Mouse (Mus musculus) stomach, postnatal 0 days (tissue): ENCODE data around the gene Gm5105. TPM values are rescaled to one million over a fixed set of nuclear protein-coding genes. Genes with fewer than 3 reads are reported as not detected.

Source experiments
- ATAC-seq: fragments of 200-750 bp; cut with Nextera tagmentation; 2 replicates; pipeline ENCODE4 v1.8.0; 2017; ENCODE audit not compliant: low FRiP score, low TSS enrichment
- DNase-seq: peaks from one replicate; pipeline ENCODE4 v3.0.0-alpha.2; 2016; ENCODE audit warnings: low spot score
- H3K27ac ChIP-seq: fragments of 300-500 bp; sonication (generic); replicated peaks from 2 replicates; pipeline ENCODE4 v1.5.1; 2014; ENCODE audit warnings: mild to moderate bottlenecking, control low read depth
- H3K27me3 ChIP-seq: fragments of 300-500 bp; sonication (generic); 2 replicates; pipeline ENCODE4 v1.6.1; 2014; ENCODE audit warnings: low read length; ENCODE audit not compliant: control insufficient read depth, insufficient read depth
- H3K36me3 ChIP-seq: fragments of 300-500 bp; sonication (generic); 2 replicates; pipeline ENCODE4 v1.6.1; 2014; ENCODE audit warnings: low read length, mixed read lengths; ENCODE audit not compliant: control insufficient read depth, insufficient read depth
- H3K4me1 ChIP-seq: fragments of 300-500 bp; sonication (generic); replicated peaks from 2 replicates; pipeline ENCODE4 v1.6.1; 2014; ENCODE audit warnings: antibody characterized with exemption; ENCODE audit not compliant: control insufficient read depth, insufficient read depth
- H3K4me2 ChIP-seq: fragments of 300-500 bp; sonication (generic); replicated peaks from 2 replicates; pipeline ENCODE4 v1.6.1; 2014; ENCODE audit warnings: low read depth, mild to moderate bottlenecking, control low read depth, moderate library complexity
- H3K4me3 ChIP-seq: fragments of 300-500 bp; sonication (generic); 2 replicates; pipeline ENCODE4 v1.5.1; 2014; ENCODE audit warnings: low read depth, low read length, control low read depth
- H3K9ac ChIP-seq: fragments of 300-500 bp; sonication (generic); 2 replicates; pipeline ENCODE4 v1.6.1; 2014; ENCODE audit warnings: mild to moderate bottlenecking, low read length, control low read depth, mixed read lengths
- H3K9me3 ChIP-seq: fragments of 300-500 bp; sonication (generic); 2 replicates; pipeline ENCODE4 v1.6.1; 2016; ENCODE audit warnings: low read length; ENCODE audit not compliant: control insufficient read depth
- CTCF ChIP-seq: IDR thresholded peaks from 2 replicates; pipeline ENCODE4 v1.5.1; 2016; ENCODE audit warnings: antibody characterized with exemption, low read depth, mild to moderate bottlenecking, moderate library complexity
- EP300 ChIP-seq: optimal IDR thresholded peaks from 2 replicates; pipeline ENCODE3; 2016; ENCODE audit warnings: antibody characterized with exemption
- WGBS: fragments of 180-500 bp; shearing (Covaris S2); extraction: QIAGEN DNeasy Blood & Tissue Kit; methylation state at CpG from one replicate; pipeline ENCODE4 v1.1.7; 2014; 5-methylcytosine and 5-hydroxymethylcytosine counted together
- polyA plus RNA-seq: library from polyadenylated mRNA; unstranded; fragments of >200 nt; fragmentation: Nextera tagmentation; extraction: Ambion mirVana; gene quantifications from 2 replicates; pipeline ENCODE4 v1.2.1, GENCODE M21; 2015

The Gm5105 gene
- polyA plus RNA-seq, 1 experiment from 2014 or later: not detected

GRCm38 (mm10) chr3:138043316-138043715, 23.9 kb downstream of the Gm5105 start:
- H3K4me2 ChIP-seq: no peak overlapping the region
- DNase-seq (no peak), ATAC-seq (no peak)
- 59% methylated on average over 7 of the region's 7 CpGs for WGBS
- no peak overlapping the region for H3K9ac ChIP-seq
- H3K36me3 ChIP-seq: no peaks in the 10 kb centered on the region
- no peaks in the 10 kb centered on the region for H3K9me3 ChIP-seq
- H3K4me1 ChIP-seq: no peaks in the 10 kb centered on the region
- no peaks in the 10 kb centered on the region for H3K27me3 ChIP-seq
- no peak overlapping the region for H3K27ac ChIP-seq
- no peak overlapping the region for H3K4me3 ChIP-seq
- TF ChIP-seq EP300 (no peak), CTCF (no peak)

DNA sequence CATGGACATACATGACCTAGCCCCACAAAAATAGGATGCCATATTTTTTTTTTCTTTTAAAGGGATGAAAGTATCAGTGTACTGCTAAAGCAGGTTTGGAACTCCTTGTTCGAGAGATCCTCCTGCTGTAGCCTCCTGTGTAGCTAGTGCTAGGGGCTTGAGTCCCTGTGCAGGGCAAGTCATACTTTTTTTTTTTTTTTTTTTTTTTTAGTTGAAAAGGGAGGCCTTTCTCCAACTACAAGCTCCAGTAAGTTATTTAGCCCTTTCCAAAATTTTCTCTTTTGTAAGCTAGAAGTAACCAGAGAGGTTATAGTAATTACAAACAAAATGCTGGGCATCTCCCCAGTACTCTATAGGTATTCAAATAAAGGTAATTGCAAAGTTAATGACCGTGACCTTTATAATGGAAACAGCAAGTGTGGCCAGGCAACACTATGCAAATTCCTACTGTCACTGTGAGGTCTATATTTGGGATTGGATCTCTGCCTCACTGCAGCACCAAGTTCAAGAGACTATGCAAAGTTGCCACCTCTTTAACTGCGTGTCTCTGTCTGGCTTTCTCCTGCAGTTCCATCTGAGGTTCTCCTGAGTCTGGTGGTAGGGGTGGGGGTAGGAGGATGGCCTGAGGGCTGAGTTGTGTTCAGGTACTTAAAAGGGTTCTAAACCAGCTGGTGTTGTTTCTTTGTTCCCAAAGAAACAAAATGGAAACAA, 25.4 kb downstream of the Gm5105 start:
- 83% methylated on average over 3 of the region's 3 CpGs for WGBS
- no peak overlapping the region for H3K4me2 ChIP-seq
- no peaks in the 10 kb centered on the region for H3K9me3 ChIP-seq
- ATAC-seq (no peak), DNase-seq (no peak)
- no peaks in the 10 kb centered on the region for H3K4me1 ChIP-seq
- H3K9ac ChIP-seq: no peak overlapping the region
- no peak for TF ChIP-seq EP300
- H3K27me3 ChIP-seq: no peaks in the 10 kb centered on the region
- no peak overlapping the region for H3K27ac ChIP-seq
- H3K4me3 ChIP-seq: no peak overlapping the region
- no peaks in the 10 kb centered on the region for H3K36me3 ChIP-seq

- 70% methylated on average over 2 of the region's 2 CpGs for WGBS
- no peaks in the 10 kb centered on the region for H3K27me3 ChIP-seq
- no peaks in the 10 kb centered on the region for H3K4me1 ChIP-seq
- H3K36me3 ChIP-seq: no peaks in the 10 kb centered on the region
- no peak for ATAC-seq
- no peak for DNase-seq
- no peak overlapping the region for H3K4me3 ChIP-seq
- no peak overlapping the region for H3K9ac ChIP-seq
- H3K27ac ChIP-seq: no peak overlapping the region
- no peak for TF ChIP-seq CTCF
- H3K9me3 ChIP-seq: no peaks in the 10 kb centered on the region
- H3K4me2 ChIP-seq: no peak overlapping the region
Measured at GRCm38 (mm10) chr3:138040938-138041337, 26.2 kb downstream of the Gm5105 start.

DNA sequence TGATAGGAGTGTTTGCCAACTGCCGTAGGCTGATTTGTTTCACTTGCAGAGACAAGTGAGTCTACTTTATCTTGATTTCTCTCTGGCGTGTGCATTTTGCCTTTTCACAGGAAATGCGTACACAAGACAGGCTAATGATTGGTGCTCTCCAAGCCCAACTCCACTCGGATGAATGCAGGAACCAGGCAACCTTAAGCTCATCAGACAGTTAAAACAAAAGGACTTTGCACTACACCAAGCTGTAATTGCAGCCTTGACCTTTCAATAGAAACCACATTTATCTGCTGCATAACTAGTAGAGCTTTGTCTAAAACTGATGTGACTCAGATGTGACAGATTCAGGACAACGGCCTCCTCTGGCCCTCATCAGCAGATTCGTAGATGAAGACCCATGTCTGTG, 33.2 kb downstream of the Gm5105 start:
- Histone ChIP-seq H3K9ac (no peak overlapping the region), H3K4me1 (no peaks in the 10 kb centered on the region), H3K36me3 (no peaks in the 10 kb centered on the region), H3K27me3 (no peaks in the 10 kb centered on the region), H3K9me3 (no peaks in the 10 kb centered on the region), H3K4me3 (no peak overlapping the region), H3K4me2 (no peak overlapping the region), H3K27ac (no peak overlapping the region)
- no peak for TF ChIP-seq CTCF
- WGBS: 53% methylated on average over 6 of the region's 6 CpGs
- no peak for ATAC-seq
- no peak for DNase-seq

GRCm38 (mm10) chr3:138030563-138030962, 36.6 kb downstream of the Gm5105 start:
- Histone ChIP-seq H3K9me3 (no peaks in the 10 kb centered on the region), H3K4me2 (no peak overlapping the region), H3K27me3 (no peaks in the 10 kb centered on the region), H3K4me3 (no peak overlapping the region), H3K4me1 (no peaks in the 10 kb centered on the region), H3K9ac (no peak overlapping the region), H3K27ac (no peak overlapping the region), H3K36me3 (no peaks in the 10 kb centered on the region)
- DNase-seq: no peak
- WGBS: 87% methylated on average over 6 of the region's 6 CpGs
- TF ChIP-seq EP300 (no peak), CTCF (no peak)
- no peak for ATAC-seq

GRCm38 (mm10) chr3:138029351-138029750, 37.8 kb downstream of the Gm5105 start:
- Histone ChIP-seq H3K27me3 (no peaks in the 10 kb centered on the region), H3K27ac (no peak overlapping the region), H3K4me3 (no peak overlapping the region), H3K4me1 (no peaks in the 10 kb centered on the region), H3K9ac (no peak overlapping the region), H3K36me3 (no peaks in the 10 kb centered on the region), H3K4me2 (no peak overlapping the region), H3K9me3 (no peaks in the 10 kb centered on the region)
- no peak for TF ChIP-seq EP300
- no peak for TF ChIP-seq CTCF
- ATAC-seq (no peak), DNase-seq (no peak)
- WGBS: 91% methylated on average over 5 of the region's 5 CpGs
